Mouse (Mus musculus): ENCODE measurements around the gene Fancl. TPM values are rescaled to one million over a fixed set of nuclear protein-coding genes. Genes with fewer than 3 reads are reported as not detected.

The Fancl gene
- polyA plus RNA-seq, 1 experiment from 2014 or later = 13.5 TPM

DNA sequence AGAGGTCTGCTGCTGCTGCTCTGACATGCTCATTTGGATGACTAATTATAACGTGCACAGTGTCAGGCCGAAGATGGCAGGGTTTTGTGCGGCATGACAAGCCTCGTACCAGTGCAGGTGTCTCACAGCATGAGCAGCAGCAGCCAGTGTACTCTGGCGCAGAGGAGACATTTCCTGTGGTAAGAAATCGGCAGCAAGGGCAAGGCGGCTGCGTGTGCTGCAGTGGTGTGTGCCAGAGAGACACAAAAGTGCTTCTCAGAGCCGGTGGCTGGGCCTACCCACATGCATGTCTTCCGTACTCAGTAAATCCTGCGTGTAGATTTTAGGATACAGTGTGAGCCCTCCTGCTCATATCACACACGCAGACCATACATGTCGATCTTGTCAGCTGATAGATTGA lies 51.9 kb downstream of the Fancl start:
- WGBS = 47% methylated on average over 13 of the region's 13 CpGs
- H3K36me3 ChIP-seq = no peaks in the 10 kb centered on the region
- no peak overlapping the region for H3K4me3 ChIP-seq
- no peaks in the 10 kb centered on the region for H3K9me3 ChIP-seq
- peak overlapping the region; percentile 70 for H3K27ac ChIP-seq (replicated peaks)
- no peak overlapping the region; the same call in 1 of the 2 replicates for H3K9ac ChIP-seq
- H3K27me3 ChIP-seq = no peaks in the 10 kb centered on the region
- H3K4me1 ChIP-seq (replicated peaks) = peaks cover 9% of the 10 kb centered on the region; the same call in 1 of the 2 replicates
- peak overlapping the region; percentile 20 for H3K4me2 ChIP-seq
- peak; percentile 87 for ATAC-seq (ENCODE audit: low FRiP score, low read depth)

DNA sequence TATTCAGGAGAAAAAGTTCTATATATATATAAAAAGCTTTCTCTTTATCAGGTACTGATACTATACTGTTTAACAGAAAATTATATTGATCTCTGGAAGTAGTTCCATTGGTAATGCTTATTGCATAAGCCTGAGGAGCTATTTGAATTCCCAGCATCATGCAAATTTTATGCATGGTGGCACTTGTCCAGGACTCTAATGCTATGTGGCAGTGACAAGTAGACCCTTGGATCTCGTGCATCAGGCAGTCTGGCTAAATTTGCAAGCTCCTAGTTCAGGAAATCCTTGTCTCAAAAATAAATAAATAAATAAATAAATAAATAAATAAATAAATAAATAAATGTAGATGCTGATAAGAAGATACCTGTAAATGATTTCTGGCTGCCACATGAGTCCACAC lies 55.2 kb downstream of the Fancl start:
- no peak overlapping the region for H3K4me3 ChIP-seq
- 44% methylated on average over 1 of the region's 1 CpGs for WGBS
- no peak overlapping the region for H3K9ac ChIP-seq
- no peak overlapping the region for H3K27ac ChIP-seq (replicated peaks)
- H3K36me3 ChIP-seq = no peaks in the 10 kb centered on the region
- no peak for ATAC-seq (ENCODE audit: low FRiP score, low read depth)
- no peaks in the 10 kb centered on the region for H3K9me3 ChIP-seq
- no peaks in the 10 kb centered on the region for H3K27me3 ChIP-seq
- H3K4me2 ChIP-seq = no peak overlapping the region
- H3K4me1 ChIP-seq (replicated peaks) = peaks cover 9% of the 10 kb centered on the region; the same call in 1 of the 2 replicates

DNA sequence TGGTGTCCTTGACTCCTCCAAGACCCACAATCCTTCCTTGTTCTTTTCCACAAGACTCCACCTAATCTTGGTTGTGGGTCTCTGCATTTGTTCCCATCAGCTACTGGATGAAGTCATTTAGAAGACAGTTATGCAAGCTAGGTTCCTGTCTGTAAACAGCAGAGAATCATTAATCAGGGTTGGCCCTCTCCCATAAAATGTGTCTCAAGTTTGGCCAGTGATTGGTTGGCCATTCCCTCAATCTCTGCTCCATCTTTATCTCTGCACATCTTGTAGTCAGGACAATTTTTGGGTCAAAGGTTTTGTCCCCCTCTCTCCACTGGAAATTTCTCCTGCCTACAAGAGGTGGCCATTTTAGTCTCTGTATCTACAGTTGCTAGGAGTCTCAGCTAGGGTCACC lies 58.4 kb downstream of the Fancl start:
- no peak overlapping the region for H3K4me3 ChIP-seq
- H3K27ac ChIP-seq (replicated peaks) = no peak overlapping the region
- H3K4me2 ChIP-seq = no peak overlapping the region
- H3K9me3 ChIP-seq = no peaks in the 10 kb centered on the region
- no peaks in the 10 kb centered on the region for H3K36me3 ChIP-seq
- no peaks in the 10 kb centered on the region for H3K4me1 ChIP-seq (replicated peaks)
- no peak overlapping the region for H3K9ac ChIP-seq
- H3K27me3 ChIP-seq = no peaks in the 10 kb centered on the region
- ATAC-seq (ENCODE audit: low FRiP score, low read depth) = no peak

DNA sequence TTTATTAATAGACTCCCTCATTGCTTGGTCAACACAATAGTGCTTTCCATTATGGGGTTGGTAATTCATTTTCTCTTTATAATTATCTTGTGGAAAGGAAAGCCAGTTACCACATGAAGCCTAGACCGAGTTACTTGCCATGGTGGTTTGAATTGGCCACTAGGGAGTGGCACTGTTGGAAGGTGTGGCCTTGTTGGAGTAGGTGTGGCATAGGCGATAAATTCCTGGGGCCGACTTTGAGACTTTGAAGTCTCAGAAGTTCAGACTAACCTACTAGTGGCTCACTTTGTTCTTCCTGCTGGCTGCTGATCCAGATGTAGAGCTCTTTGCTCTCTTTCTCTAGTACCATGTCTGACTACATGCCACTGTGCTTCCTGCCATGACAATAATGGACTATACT lies 63.9 kb downstream of the Fancl start:
- ATAC-seq (ENCODE audit: low FRiP score, low read depth) = no peak
- H3K9ac ChIP-seq = no peak overlapping the region
- no peak overlapping the region for H3K4me2 ChIP-seq
- H3K4me3 ChIP-seq = no peak overlapping the region
- no peaks in the 10 kb centered on the region for H3K4me1 ChIP-seq (replicated peaks)
- H3K9me3 ChIP-seq = no peaks in the 10 kb centered on the region
- no peaks in the 10 kb centered on the region for H3K36me3 ChIP-seq
- H3K27me3 ChIP-seq = no peaks in the 10 kb centered on the region
- WGBS = 92% methylated on average over 3 of the region's 3 CpGs
- no peak overlapping the region for H3K27ac ChIP-seq (replicated peaks)

DNA sequence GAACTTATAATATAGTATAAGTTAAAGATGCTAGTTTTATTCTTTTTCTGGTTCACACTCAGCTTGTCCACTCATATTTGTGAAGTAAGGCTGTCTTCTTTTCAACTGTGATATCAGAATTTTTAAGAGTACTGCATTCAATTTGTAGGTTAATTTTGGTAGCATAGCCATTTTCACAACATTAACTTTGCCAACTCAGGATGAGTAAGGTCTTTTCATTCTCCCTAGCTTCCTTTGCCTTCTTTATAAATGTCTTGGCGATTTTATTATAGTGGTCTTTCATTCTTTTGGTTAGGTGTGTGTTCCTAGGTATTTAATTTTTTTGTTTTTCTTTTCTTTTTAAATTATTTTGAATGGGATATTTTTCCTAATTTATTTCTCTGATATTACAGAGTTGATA lies 64.7 kb downstream of the Fancl start:
- no peak overlapping the region for H3K9ac ChIP-seq
- 95% methylated on average over 1 of the region's 1 CpGs for WGBS

DNA sequence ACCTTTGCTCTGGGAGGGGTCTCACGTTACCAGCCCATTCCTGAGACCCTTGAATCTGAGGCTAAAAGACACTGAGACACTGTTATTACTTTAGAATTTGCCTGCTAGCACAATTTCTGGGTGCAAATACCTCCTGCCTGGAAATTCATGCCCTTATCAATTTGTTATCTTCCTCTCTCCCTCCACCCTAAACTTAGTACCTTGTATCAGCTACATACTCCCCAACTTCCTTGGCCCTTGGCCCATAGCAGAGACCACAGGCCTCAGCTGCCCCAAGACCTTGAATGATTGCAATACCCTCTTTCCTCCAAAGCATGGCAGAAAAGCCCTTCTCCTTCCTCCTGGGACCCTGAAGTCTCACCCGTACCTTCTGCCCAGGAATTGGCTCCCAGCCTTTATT lies 65.3 kb downstream of the Fancl start:
- H3K4me3 ChIP-seq = no peak overlapping the region
- no peak overlapping the region for H3K27ac ChIP-seq (replicated peaks)
- ATAC-seq (ENCODE audit: low FRiP score, low read depth) = no peak
- no peak overlapping the region for H3K9ac ChIP-seq
- no peaks in the 10 kb centered on the region for H3K36me3 ChIP-seq
- 83% methylated on average over 2 of the region's 2 CpGs for WGBS
- no peak overlapping the region for H3K4me2 ChIP-seq
- no peaks in the 10 kb centered on the region for H3K27me3 ChIP-seq
- no peaks in the 10 kb centered on the region for H3K9me3 ChIP-seq
- no peaks in the 10 kb centered on the region for H3K4me1 ChIP-seq (replicated peaks)

More for the DNA sequence above, 64.7 kb downstream of the Fancl start:
- H3K4me3 ChIP-seq = no peak overlapping the region
- H3K4me1 ChIP-seq (replicated peaks) = no peaks in the 10 kb centered on the region
- no peak for ATAC-seq (ENCODE audit: low FRiP score, low read depth)
- no peaks in the 10 kb centered on the region for H3K36me3 ChIP-seq
- H3K27me3 ChIP-seq = no peaks in the 10 kb centered on the region
- H3K4me2 ChIP-seq = no peak overlapping the region
- H3K27ac ChIP-seq (replicated peaks) = no peak overlapping the region
- no peaks in the 10 kb centered on the region for H3K9me3 ChIP-seq

DNA sequence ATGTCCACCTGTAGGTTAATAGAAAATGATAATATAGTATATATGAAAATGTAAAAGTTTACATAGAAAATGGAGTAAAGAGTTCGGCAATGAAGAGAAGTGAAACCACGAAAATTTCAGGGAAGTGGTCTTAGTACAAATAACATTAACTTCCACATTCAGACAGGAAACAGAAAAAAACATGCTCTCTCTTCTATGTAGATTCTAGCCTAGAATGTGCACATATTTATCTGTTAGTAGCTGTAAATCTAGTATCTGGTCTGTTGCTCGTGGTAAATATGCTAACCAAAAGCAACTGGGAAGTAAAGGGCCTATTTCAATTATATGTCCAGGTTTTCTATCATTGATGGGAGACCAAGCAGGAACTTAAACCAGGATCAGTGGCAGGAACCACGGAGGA lies 66.8 kb downstream of the Fancl start:
- H3K9ac ChIP-seq = no peak overlapping the region
- no peak for ATAC-seq (ENCODE audit: low FRiP score, low read depth)

DNA sequence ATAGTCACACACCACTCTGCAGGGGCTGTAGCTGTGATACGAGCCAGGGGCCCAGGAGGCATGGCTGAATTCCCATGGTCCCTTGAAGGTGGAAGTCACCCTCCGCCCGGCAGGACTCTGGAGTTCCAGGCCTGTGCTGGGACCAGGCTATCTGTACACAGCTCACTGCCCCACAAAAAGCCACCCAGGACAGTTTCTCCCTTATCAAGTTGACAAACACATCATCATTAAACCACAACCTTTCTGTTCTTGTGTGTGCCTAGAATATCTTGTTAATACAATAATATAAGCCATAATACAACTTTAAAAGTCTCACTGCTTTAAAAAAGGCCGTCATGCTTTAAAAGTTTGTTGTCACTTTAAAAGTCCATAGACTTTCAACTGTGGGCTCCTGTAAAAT lies 68.1 kb downstream of the Fancl start:
- H3K4me1 ChIP-seq (replicated peaks) = no peaks in the 10 kb centered on the region
- no peak overlapping the region for H3K4me2 ChIP-seq
- H3K27me3 ChIP-seq = no peaks in the 10 kb centered on the region
- no peak overlapping the region for H3K9ac ChIP-seq
- no peak overlapping the region for H3K27ac ChIP-seq (replicated peaks)
- H3K36me3 ChIP-seq = no peaks in the 10 kb centered on the region
- H3K4me3 ChIP-seq = no peak overlapping the region
- no peak for ATAC-seq (ENCODE audit: low FRiP score, low read depth)
- WGBS = 95% methylated on average over 4 of the region's 4 CpGs
- no peaks in the 10 kb centered on the region for H3K9me3 ChIP-seq

More for the DNA sequence above, 66.8 kb downstream of the Fancl start:
- H3K4me2 ChIP-seq = no peak overlapping the region
- H3K4me3 ChIP-seq = no peak overlapping the region
- no peak overlapping the region for H3K27ac ChIP-seq (replicated peaks)
- 95% methylated on average over 4 of the region's 4 CpGs for WGBS
- H3K9me3 ChIP-seq = no peaks in the 10 kb centered on the region
- no peaks in the 10 kb centered on the region for H3K4me1 ChIP-seq (replicated peaks)
- H3K27me3 ChIP-seq = no peaks in the 10 kb centered on the region
- no peaks in the 10 kb centered on the region for H3K36me3 ChIP-seq

DNA sequence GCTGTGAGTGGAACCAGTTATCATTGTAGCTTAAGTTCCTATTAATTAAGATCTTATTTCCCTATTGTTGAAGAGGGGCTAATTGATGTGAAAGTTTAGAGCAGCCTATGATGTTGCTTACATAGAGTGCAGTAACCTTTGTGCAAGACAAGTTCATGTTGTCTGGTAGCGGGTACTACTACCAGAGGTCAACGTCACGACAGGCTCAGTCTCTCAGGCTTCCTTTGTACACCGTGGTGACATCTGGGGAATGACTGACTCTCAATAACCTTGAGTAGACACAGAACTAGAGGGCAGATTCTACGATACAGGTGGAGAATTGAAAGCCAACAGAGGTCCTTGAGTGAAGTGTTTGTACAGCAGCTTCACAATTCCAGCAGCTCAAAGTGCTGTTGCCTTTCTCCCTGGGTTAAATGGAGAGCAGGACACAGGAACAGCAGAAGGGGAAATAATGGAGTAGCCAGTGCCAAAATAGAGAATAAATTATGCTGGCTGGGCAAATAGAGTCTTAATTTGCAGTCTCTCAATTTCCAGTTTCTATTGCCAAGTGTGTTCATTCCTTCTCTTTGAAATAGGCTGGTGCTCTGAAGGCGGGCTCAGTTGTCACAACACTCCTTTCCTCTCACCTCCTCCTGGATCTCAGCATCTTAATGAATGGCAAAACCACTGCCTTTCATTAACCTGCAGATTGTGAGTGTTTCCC lies 91.3 kb downstream of the Fancl start:
- Histone ChIP-seq H3K36me3 (no peaks in the 10 kb centered on the region), H3K9me3 (no peaks in the 10 kb centered on the region), H3K4me3 (no peak overlapping the region), H3K27me3 (no peaks in the 10 kb centered on the region), H3K9ac (no peak overlapping the region), H3K27ac (replicated peaks) (no peak overlapping the region), H3K4me2 (no peak overlapping the region), H3K4me1 (replicated peaks) (no peaks in the 10 kb centered on the region)
- WGBS = 82% methylated on average over 6 of the region's 6 CpGs
- ATAC-seq (ENCODE audit: low FRiP score, low read depth) = no peak

DNA sequence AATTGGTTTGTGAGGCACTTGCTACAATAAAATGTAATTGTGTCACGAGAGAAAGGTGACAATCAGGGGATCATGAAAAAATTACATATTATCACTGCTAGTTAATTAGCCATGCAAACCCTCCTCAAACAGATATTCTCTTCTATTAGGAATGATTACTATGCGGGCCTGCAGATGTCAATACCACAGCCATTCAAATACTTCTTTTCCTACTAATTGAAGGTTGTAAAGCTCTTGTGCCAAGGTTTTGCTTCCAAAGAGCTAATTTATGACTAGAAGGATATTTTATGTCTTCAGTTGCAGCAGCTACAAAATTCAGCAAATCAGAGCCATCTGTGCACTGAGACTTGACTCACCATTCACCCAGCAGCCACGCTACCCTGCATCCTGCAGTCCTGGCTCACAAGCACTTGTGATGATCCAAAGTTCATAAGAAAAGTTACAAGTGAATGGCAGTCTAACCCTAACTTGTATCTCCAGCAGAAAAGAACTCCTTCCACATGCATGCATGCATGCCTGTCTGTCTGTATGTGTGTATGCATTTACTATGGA lies 95.8 kb downstream of the Fancl start:
- H3K9me3 ChIP-seq = no peaks in the 10 kb centered on the region
- H3K4me2 ChIP-seq = no peak overlapping the region
- no peaks in the 10 kb centered on the region for H3K4me1 ChIP-seq (replicated peaks)
- no peak overlapping the region for H3K4me3 ChIP-seq
- H3K27me3 ChIP-seq = no peaks in the 10 kb centered on the region
- H3K27ac ChIP-seq (replicated peaks) = no peak overlapping the region
- H3K9ac ChIP-seq = no peak overlapping the region
- H3K36me3 ChIP-seq = no peaks in the 10 kb centered on the region
- WGBS = 77% methylated on average over 3 of the region's 3 CpGs
- ATAC-seq (ENCODE audit: low FRiP score, low read depth) = no peak

DNA sequence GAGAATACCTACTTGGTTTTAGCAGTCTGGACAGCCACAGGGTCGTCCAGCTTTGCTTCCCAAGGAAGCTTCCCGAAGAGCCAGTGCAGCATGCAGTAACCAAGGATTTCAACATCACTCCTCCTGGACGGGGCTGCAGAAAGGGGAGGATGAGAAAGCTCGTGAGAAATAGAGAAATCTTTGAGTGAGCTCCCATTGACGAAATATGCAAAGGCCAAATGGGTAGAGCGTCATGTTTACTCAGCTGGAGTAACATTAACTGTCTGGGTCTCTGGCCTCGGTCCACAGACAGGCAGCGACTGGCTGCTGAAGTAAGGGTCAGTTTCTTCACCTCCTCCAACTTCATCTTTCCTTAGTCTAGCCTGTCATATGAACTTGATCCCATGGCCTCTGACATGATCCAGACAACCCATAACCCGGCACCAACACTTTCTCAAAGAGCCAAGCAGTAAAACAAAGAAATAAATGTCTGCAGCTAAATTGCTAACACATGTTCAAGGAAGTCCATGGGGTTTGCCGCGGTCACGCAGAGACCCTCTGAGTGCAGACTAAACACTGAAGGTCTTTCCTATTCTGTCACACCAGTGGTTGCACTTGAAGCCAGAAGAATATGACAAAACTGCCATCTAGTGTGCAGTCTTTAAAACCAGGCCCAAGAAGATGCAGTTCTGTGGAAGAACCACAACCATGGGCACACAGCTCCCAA lies 104.0 kb downstream of the Fancl start:
- no peak overlapping the region for H3K4me3 ChIP-seq

DNA sequence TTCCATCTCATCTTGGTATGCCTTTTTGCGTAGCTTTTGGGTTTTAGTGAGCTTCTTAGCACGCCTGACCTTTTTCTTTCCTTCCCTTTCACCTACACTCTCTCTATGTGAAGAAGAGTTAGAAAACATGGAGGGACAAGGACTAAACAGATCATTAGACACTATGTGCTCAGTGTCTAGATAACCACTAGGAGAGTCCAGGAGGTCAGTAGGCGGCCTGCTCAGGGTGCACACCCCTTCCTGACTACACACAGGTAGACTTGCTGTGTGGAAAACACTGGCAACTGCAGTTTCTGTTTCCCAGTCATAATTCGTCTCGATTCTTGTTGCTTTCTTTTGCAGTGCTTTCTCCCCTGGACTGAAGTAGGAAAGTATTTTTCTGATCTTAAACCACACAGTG lies 110.0 kb downstream of the Fancl start:
- Histone ChIP-seq H3K4me2 (no peak overlapping the region), H3K27me3 (no peaks in the 10 kb centered on the region), H3K4me1 (replicated peaks) (no peaks in the 10 kb centered on the region), H3K4me3 (no peak overlapping the region), H3K36me3 (no peaks in the 10 kb centered on the region), H3K9ac (no peak overlapping the region), H3K27ac (replicated peaks) (no peak overlapping the region), H3K9me3 (no peaks in the 10 kb centered on the region)
- ATAC-seq (ENCODE audit: low FRiP score, low read depth) = no peak
- WGBS = 91% methylated on average over 5 of the region's 5 CpGs

More for the DNA sequence above, 104.0 kb downstream of the Fancl start:
- Histone ChIP-seq H3K36me3 (no peaks in the 10 kb centered on the region), H3K27me3 (no peaks in the 10 kb centered on the region), H3K27ac (replicated peaks) (no peak overlapping the region), H3K4me1 (replicated peaks) (no peaks in the 10 kb centered on the region), H3K4me2 (no peak overlapping the region), H3K9me3 (no peaks in the 10 kb centered on the region), H3K9ac (no peak overlapping the region)
- 68% methylated on average over 12 of the region's 12 CpGs for WGBS
- ATAC-seq (ENCODE audit: low FRiP score, low read depth) = peak; percentile 81

Data from hindbrain, embryonic 15.5 days (tissue).